Mouse (Mus musculus) liver, adult 2 months (tissue): ENCODE measurements around the gene Erc1. TPM values are rescaled to one million over a fixed set of nuclear protein-coding genes. Genes with fewer than 3 reads are reported as not detected.

Source experiments
- DNase-seq: peaks from one replicate; pipeline ENCODE4 v3.0.0-alpha.2; 2011; ENCODE audit warnings: low read depth, low spot score; ENCODE audit errors: extremely low read depth
- H3K27ac ChIP-seq: fragments of 200-500 bp; replicated peaks from 2 replicates; pipeline ENCODE4 v1.5.1; 2012; ENCODE audit warnings: low read depth, mild to moderate bottlenecking, control low read depth, inconsistent platforms, low read length; ENCODE audit not compliant: insufficient read depth
- H3K27me3 ChIP-seq: fragments of 200-500 bp; 2 replicates; pipeline ENCODE4 v1.6.1; 2012; ENCODE audit warnings: mild to moderate bottlenecking, moderate library complexity, low read length, inconsistent platforms; ENCODE audit not compliant: control insufficient read depth, insufficient read depth
- H3K36me3 ChIP-seq: fragments of 200-500 bp; 2 replicates; pipeline ENCODE4 v1.6.1; 2012; ENCODE audit warnings: low read length, inconsistent platforms; ENCODE audit not compliant: control insufficient read depth, insufficient read depth
- H3K4me1 ChIP-seq: fragments of 200-500 bp; 2 replicates; pipeline ENCODE4 v1.6.1; 2011; ENCODE audit warnings: low read length; ENCODE audit not compliant: control insufficient read depth, insufficient read depth
- H3K4me3 ChIP-seq: fragments of 200-500 bp; 2 replicates; pipeline ENCODE4 v1.5.1; 2011; ENCODE audit warnings: low read depth, mild to moderate bottlenecking, control low read depth, low read length, moderate library complexity; ENCODE audit not compliant: insufficient read depth
- H3K79me2 ChIP-seq: fragments of 200-500 bp; 2 replicates; pipeline ENCODE4 v1.6.1; 2012; ENCODE audit warnings: inconsistent platforms, mild to moderate bottlenecking, low read length, moderate library complexity; ENCODE audit not compliant: control insufficient read depth, insufficient read depth
- H3K9ac ChIP-seq: fragments of 200-500 bp; 2 replicates; pipeline ENCODE4 v1.6.1; 2012; ENCODE audit warnings: low read depth, mild to moderate bottlenecking, control low read depth, inconsistent platforms, low read length
- CTCF ChIP-seq: fragments of 200-500 bp; IDR thresholded peaks from 2 replicates; pipeline ENCODE4 v1.5.1; 2011; ENCODE audit warnings: low read depth, low read length, control low read depth
- POLR2A ChIP-seq: fragments of 200-500 bp; IDR thresholded peaks from 2 replicates; pipeline ENCODE4 v1.6.1; 2011; ENCODE audit warnings: low read length, control low read depth; ENCODE audit not compliant: insufficient read depth; ENCODE audit errors: extremely low read depth
- WGBS: fragments of 180-500 bp; shearing (Covaris S2); methylation state at CpG from one replicate; pipeline ENCODE4 v1.1.7; 2018; 5-methylcytosine and 5-hydroxymethylcytosine counted together
- polyA plus RNA-seq: library from polyadenylated mRNA; depleted of rRNA; stranded (reverse); fragments of >200 nt; gene quantifications from 2 replicates; pipeline ENCODE4 v1.2.3, GENCODE M21; 2012
- total RNA-seq: library from RNA; depleted of rRNA; stranded (reverse); fragments of >200 nt; gene quantifications from 2 replicates; pipeline ENCODE4 v1.2.3, GENCODE M21; 2014

Erc1 gene
- total and polyA plus RNA-seq, 2 experiments, result 6.3 to 14.2 TPM

DNA sequence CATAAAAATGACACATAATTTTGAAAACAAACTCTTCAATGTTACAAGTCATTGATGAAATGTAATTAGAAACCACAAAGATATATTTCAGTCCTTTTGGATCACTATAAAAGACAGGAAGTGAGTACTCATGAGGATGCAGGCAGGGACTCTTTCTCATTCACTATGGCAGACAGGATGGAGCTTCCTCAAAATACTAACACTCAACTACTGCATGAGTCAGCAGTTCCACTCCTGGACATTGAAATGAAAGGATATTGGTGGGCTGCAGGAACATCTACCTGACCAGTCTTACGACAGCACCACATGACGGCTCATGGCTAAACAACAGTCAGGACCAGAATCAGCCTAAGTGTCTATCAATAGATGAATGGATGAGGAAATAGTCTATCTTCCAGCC is 132.7 kb downstream of the Erc1 start:
- Histone ChIP-seq H3K79me2 (no peaks in the 10 kb centered on the region), H3K4me3 (no peak overlapping the region), H3K9ac (no peak overlapping the region), H3K36me3 (peaks cover 16% of the 10 kb centered on the region), H3K27ac (no peak overlapping the region), H3K4me1 (no peaks in the 10 kb centered on the region), H3K27me3 (no peaks in the 10 kb centered on the region)
- 89% methylated on average over 2 of the region's 2 CpGs for WGBS
- no peak for TF ChIP-seq POLR2A
- TF ChIP-seq CTCF, result no peak
- no peak for DNase-seq

DNA sequence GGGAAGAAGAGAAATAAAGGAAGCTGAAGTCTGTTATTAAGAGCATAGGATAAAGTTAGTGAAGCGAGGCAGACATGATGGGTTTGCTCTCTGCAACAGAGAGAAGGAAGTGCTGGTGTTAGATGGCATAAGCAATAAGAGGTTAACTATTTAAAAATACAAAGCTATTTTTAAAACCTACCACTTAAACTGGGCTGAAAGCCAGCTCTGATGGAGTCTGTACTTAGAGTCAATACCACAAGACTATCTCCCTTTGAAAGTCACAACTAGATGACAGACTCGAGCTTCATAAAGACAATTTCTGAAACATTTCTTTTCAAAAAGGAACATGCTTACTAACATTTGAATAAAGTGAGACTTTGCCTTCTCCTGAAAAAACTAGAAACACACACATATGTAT is 134.0 kb downstream of the Erc1 start:
- no peaks in the 10 kb centered on the region for H3K4me1 ChIP-seq
- H3K79me2 ChIP-seq, result no peaks in the 10 kb centered on the region
- no peaks in the 10 kb centered on the region for H3K27me3 ChIP-seq
- peaks cover 16% of the 10 kb centered on the region for H3K36me3 ChIP-seq
- H3K4me3 ChIP-seq, result no peak overlapping the region
- no peak for DNase-seq
- no peak overlapping the region for H3K27ac ChIP-seq
- H3K9ac ChIP-seq, result no peak overlapping the region
- TF ChIP-seq POLR2A, result no peak
- no peak for TF ChIP-seq CTCF
- WGBS, result 56% methylated on average over 2 of the region's 2 CpGs

- Histone ChIP-seq H3K27me3 (no peaks in the 10 kb centered on the region), H3K9ac (no peak overlapping the region), H3K4me1 (no peaks in the 10 kb centered on the region), H3K36me3 (peaks cover 16% of the 10 kb centered on the region), H3K27ac (no peak overlapping the region), H3K4me3 (no peak overlapping the region), H3K79me2 (no peaks in the 10 kb centered on the region)
- TF ChIP-seq POLR2A (no peak), CTCF (no peak)
- 78% methylated on average over 1 of the region's 1 CpGs for WGBS
- DNase-seq, result no peak
These were observed 135.5 kb downstream of the Erc1 start for GRCm38 (mm10) chr6:119712486-119712885.

DNA sequence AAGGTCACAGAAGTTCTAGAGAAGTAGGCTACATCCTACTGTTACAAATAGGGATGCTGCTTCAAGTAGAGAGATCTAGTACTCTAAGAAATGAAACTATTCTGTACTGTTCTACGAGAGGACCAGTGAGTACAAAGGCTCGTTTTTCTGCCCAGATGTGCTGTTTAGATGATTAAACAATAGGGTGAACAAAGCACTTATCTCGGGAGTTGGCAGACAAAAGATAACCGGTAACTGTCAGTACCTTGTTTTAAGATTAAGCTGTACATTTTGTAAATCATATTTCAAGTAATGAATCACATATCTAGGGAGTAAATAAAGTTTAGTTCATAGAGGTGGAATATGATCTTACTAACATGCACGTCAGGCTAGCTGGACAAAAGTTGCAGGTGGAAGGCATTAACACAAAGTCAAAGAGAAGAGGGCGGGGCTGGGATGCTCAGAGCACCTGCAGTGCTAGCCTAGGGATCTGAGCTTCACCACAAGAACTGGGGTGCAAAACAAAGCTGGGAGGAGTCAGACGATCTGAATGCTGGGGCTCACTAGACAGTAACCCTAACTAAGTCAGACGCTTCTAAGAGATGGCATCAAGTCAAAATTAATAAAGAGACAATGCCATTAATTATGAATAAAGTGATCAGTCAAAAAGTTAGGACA is 136.2 kb downstream of the Erc1 start:
- TF ChIP-seq POLR2A (no peak), CTCF (no peak)
- H3K36me3 ChIP-seq, result peaks cover 17% of the 10 kb centered on the region
- H3K4me1 ChIP-seq, result no peaks in the 10 kb centered on the region
- H3K4me3 ChIP-seq, result no peak overlapping the region
- DNase-seq, result no peak
- H3K79me2 ChIP-seq, result no peaks in the 10 kb centered on the region
- no peaks in the 10 kb centered on the region for H3K27me3 ChIP-seq
- WGBS, result 89% methylated on average over 8 of the region's 8 CpGs
- H3K27ac ChIP-seq, result no peak overlapping the region
- no peak overlapping the region for H3K9ac ChIP-seq

DNA sequence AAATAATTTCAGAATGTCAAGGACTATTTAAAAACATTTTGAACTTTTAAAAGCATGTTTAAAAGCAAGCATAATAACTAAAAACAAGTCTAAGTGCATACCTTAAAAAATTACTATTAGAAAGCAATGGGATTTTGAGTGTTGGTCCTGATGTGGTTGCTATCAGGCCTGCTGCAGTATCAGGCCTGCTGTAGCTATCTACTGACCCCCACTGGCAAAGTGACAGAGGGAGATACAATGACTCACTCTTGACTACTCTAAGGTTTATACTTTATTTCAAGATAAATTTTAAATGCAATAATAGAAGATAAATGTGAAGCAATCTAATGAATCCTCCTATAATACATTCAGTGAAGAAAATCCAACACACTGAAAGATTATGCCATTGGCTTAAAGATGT is 138.4 kb downstream of the Erc1 start:
- Histone ChIP-seq H3K4me3 (no peak overlapping the region), H3K27me3 (no peaks in the 10 kb centered on the region), H3K79me2 (no peaks in the 10 kb centered on the region), H3K27ac (no peak overlapping the region), H3K9ac (no peak overlapping the region), H3K36me3 (peaks cover 19% of the 10 kb centered on the region), H3K4me1 (no peaks in the 10 kb centered on the region)
- no peak for DNase-seq
- TF ChIP-seq CTCF (peak; percentile 31; the same call in 1 of the 2 replicates), POLR2A (no peak)

DNA sequence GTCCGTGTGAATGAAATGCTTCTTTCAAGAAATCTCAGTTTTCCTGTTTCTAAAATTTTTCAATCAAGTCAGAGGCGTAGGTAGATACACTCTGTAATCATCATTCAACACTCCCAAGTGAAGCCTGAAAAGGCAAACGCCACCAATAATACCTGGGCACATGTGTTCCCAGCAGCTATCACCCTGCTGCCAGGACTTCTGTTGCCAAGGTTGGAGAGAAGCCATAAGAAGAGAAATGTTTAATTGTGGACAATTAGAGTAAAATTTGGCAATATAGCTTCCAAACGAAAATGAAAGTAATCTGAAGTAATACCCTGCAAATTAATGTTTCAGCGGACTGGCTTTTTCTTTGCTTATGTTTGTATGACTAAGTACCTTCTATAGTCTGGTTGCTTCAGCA is 140.1 kb downstream of the Erc1 start:
- Histone ChIP-seq H3K27ac (no peak overlapping the region), H3K4me3 (no peak overlapping the region)
- WGBS, result 58% methylated on average over 5 of the region's 5 CpGs

More for the DNA sequence above, 140.1 kb downstream of the Erc1 start:
- Histone ChIP-seq H3K36me3 (peaks cover 14% of the 10 kb centered on the region), H3K4me1 (no peaks in the 10 kb centered on the region), H3K79me2 (no peaks in the 10 kb centered on the region), H3K9ac (no peak overlapping the region), H3K27me3 (no peaks in the 10 kb centered on the region)
- peak; percentile 54 for DNase-seq
- TF ChIP-seq POLR2A, result no peak
- TF ChIP-seq CTCF, result no peak
